Mouse (Mus musculus) layer of hippocampus, adult 9-10 months (tissue): ENCODE data around the gene Zp2.

Experiments used
- DNase-seq: peaks from one replicate; pipeline ENCODE4 v3.0.0; 2022; ENCODE audit warnings: low spot score

The Zp2 gene

DNA sequence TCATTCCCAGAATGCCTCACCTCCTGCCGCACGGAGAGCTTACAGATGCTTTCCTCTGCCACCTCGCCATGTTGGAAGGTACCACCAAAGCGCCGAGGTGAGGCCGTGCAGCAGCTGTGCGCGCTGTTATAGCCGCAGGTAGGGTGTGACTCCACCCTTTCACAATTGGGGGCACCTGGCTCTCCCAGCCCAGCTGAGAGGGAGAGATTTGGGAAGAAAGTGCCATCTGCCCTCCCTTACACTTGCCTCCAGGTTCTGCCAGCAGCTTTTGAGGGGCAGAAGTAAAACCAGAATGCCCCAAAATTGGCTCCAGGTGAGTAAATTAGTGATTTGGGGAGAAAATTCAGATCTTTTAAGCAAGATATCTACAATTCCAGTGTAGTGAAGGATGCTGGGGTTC, at the start of gene Zp2:
Zp2 (minus strand) TSS at position 101 of the 400 bp plus-strand sequence.
- DNase-seq = no peak

GRCm38 (mm10) chr7:120192816-120193215, 47.7 kb upstream of the Zp2 start:
- no peak for DNase-seq

DNA sequence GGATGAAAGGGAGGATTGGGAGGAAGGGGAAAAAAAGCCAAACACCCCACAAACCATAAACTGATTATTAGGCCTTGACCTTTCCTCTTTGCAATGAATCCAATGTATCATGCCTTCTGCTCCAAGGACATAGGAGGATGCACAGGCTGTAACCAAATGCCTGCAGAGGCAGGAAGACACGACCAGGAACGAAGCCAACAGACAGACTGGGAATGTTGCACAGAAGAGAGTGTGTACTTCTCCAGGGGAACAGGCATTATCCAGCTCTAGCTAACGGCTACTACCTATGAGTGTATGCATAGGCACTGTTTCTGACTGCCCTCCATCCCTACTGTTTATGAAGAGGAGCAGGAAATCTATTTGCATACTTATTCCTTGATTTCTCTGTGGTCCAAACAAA, 47.1 kb upstream of the Zp2 start:
- DNase-seq = no peak

DNA sequence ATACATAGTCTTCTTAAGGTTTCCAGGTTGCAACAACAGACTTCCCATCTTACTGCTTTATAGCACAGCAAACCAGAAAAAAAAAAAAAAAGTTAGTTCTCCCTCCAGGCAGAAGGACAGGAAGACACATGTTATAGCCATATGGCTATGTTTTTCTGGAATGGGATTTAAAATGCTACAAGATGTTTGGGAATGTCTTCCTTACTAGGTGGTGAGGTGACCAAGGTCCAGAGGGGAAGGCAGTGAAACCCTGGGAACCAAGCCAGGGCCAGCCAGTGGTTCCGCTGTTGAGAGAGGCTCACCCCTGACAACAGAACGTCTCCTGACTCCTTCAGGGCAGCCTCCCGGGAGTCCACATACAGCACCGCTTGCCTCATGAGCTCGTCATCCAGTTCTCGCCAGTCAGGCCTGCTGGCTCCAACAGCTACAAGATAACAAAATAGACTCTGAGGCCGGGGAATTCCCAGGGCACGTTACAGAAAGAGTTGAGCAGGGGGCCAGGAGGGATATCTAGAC, 45.1 kb upstream of the Zp2 start:
- DNase-seq = no peak

DNA sequence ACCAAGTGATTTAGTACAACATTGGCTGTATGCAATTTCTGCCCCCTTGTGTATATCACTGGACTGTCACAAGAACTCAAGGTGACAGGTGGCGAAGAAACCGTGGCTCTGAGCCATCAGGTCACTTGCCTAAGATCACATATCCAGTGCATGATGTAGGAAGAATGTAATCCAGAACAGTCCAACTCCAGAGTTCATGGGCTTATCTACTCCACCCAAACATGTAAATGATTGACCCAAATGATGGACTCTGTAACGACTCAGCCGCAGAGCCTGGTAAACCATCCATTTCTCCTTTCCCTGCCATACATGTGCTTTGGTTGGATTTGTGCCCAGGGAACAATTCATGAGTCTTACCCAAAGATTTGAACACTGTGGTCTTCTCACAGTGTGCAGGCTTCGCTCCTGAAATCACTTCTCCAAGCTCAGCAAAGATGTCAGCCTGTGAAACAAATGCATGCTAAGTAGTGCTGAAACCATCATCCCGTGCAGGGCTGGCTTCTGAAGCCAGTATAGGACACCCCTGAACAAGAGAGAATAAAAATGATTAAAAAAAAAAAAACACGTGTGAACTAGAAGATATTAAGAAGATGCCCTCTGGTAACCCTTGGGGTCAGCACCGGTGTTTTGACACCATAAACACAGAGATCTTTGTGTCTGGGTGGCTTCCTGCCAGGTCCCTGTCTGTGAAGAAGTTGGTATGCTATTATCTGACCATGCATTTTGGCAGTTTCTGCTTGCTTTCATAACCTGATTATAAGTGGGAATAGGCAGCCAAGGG, 44.5 kb upstream of the Zp2 start:
- no peak for DNase-seq

- DNase-seq = no peak
Measured at GRCm38 (mm10) chr7:120188946-120189345, 43.9 kb upstream of the Zp2 start.

GRCm38 (mm10) chr7:120182891-120183290, 37.8 kb upstream of the Zp2 start:
- no peak for DNase-seq

DNA sequence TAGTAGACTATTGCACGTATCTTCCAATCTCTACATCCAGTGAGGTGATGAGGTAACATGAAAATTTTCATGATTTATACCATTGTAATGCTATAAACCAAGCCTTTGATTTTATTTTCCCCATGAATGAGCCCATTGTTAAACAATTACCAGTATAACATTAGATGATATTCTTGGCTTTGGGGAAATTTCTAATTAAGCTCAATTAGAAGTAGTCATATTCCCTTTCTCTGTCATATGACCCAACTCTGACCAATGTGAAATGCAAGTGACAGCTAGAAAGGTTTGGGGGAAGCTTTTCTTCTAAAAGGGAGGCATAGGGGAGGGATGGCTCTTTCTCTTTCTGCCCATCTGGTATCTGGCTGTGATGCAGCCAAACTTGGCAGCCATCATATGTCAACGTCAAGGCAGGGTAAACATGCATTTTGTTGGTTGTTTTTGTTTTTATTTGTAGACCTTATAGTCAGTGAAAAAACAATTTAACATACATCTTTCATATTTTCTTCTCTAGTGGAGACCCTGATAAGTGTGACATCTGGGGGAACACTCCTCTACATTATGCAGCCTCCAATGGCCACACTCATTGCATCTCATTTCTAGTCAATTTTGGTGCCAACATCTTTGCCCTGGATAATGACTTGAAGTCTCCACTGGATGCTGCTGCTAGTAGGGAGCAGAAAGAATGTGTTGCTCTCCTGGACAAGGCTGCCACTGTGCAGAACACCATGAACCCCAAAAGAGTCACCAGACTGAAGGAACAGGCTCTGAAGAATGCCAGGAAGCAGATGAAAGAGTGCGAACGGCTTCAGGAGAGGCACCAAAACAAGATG, 36.5 kb upstream of the Zp2 start:
- DNase-seq = no peak

DNA sequence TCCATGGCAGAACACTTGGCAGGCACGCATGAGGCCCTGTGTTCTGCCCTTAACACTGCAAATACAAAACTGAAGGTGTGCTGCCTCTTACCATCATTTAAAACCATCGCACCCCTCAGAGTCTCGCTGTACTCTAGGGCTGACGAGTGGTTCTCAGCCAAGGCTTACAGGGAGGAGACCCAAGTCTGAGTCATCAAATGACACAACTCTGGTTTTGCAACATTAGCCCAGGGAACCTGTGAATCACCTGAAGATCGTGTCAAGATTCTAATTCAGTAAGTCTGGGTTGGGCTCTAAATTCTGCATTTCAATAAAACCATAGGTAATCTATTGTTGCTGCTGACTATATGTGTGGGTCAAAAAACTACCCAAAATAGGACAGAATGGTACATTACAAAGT, 35.5 kb upstream of the Zp2 start:
- DNase-seq = no peak

- DNase-seq = no peak
Measured at GRCm38 (mm10) chr7:120178935-120179334, 33.8 kb upstream of the Zp2 start.

GRCm38 (mm10) chr7:120177611-120178010, 32.5 kb upstream of the Zp2 start:
- no peak for DNase-seq

GRCm38 (mm10) chr7:120174723-120175504, 29.8 kb upstream of the Zp2 start:
- DNase-seq = no peak

DNA sequence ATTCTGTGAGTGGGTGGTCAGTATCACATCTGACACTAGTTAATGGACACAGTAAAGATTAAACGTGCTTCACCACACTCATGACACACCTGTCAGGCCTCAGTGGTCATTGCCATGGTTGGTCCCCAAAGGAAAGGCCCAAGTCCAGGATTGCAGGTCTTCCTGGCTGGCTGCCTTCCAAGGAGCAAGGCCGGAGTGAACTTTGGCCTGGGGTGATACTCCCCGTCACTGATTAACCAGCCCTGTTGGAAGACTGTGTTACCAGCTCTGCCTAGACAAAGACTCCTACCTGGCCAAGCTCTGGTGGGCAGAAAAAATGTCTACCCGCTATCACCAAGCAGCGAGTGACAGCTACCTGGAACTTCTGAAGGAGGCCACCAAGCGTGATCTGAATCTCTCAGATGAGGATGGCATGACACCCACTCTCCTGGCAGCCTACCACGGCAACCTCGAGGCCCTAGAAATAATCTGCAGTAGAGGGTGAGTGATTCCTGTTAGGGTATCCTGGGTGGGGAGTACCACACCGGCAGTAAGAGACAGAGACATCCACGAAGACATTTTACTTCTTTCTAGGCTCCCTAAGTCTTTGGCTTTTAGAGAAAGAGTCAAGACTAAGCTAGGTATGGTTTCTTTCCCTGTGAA, 28.6 kb upstream of the Zp2 start, which contains the start of gene Anks4b:
Anks4b (plus strand) TSS at position 256 of the 642 bp plus-strand sequence.
- no peak for DNase-seq

GRCm38 (mm10) chr7:120172188-120172700, 27.2 kb upstream of the Zp2 start:
- DNase-seq = no peak

DNA sequence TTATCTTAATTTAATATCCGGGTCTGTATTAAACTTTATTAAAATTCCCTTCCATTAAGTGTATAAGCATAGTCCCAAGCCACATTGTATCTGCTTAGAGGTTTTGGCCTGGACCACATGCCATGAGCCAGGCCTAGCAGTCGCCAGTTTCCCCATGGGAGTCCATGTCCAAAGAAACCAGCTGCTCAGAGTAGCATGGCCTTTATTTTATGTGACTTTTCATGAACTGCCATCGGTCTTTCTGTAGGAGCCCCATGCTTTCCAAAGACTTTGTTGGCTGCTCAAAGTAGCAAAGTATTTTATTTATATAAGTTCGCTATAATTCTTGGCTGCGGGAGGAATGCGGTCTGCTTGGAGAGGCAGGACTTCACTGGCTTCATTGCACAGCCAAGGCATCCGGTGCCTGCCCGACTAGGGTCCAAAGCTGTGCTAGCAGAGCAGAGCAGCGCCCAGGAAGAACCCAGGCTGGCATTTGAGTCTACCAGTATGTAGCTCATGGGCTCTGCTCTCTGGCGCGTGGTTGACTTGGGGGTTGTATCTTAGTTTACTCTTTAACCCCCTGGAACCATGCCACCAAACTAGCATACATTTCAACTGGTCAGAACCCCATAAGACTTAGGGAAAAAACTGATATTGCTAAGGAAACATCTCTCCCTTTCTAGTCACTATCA, 18.6 kb upstream of the Zp2 start:
- no peak for DNase-seq

DNA sequence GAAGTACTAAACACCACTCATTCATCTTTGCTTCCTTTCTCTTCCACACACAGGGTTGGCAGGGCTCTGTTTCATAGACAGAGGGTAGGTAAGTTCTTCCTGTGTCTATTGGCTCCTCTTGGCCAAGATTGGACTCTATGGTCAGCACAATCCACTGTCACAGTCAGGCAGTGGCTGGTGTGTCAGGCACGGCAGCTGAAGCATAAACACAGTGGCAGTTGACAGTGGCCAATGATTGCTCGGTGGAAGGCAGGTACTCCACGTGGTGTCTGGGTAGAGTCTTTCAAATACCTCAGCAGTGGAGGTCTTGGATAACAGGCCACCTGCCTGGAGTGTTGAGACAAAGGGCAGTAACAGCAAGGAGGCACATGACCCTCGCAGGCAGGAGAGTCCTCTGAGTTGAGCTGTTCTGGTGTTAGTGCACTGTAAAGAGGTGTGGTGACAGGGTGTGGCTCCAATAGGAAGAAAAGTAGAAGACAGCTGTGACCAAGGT, 13.1 kb upstream of the Zp2 start:
- no peak for DNase-seq

- no peak for DNase-seq
Measured at GRCm38 (mm10) chr7:120157575-120158061, 12.5 kb upstream of the Zp2 start.

DNA sequence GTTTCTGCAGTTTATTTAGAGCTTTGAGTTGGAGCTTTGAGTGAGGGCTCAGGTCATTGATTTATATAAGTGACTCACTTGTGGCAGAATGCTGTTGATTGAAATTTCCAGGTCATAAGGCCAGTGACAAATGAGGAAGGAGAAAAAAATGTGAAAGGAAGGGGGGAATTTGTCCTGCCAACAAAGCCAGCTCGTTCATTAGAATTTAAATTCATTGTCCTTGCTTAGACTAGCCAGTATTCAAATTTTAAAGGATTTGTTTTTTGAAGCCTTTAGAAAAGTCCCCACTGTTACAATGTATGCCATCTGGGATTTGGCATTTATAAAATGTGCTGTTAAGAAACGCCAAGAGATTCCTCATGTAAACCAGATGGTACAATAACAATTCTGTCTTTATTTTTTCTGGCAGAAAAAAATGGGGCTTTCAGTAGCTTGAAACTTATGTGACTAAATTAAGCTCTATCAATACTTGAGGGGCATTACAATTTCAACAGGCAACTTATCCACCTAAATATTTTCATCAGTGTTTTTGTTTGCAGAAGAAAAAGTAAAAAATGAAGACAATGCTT, 11.8 kb upstream of the Zp2 start:
- DNase-seq = peak; percentile 50

GRCm38 (mm10) chr7:120150898-120151297, 5.8 kb upstream of the Zp2 start:
- no peak for DNase-seq

GRCm38 (mm10) chr7:120150257-120150656, 5.2 kb upstream of the Zp2 start:
- DNase-seq = no peak
